Mouse (Mus musculus) C2C12 (cell line): ENCODE data around the gene Ube2ql1. TPM values are rescaled to one million over a fixed set of nuclear protein-coding genes. Genes with fewer than 3 reads are reported as not detected.

Experiments used
- H3K27me3 ChIP-seq: one replicate; pipeline ENCODE4 v1.6.1; 2011; ENCODE audit not compliant: control insufficient read depth, insufficient read depth, insufficient read length
- H3K36me3 ChIP-seq: one replicate; pipeline ENCODE4 v1.6.1; 2011; ENCODE audit not compliant: control insufficient read depth, insufficient read depth
- H3K4me3 ChIP-seq: one replicate; pipeline ENCODE4 v1.5.1; 2011; ENCODE audit warnings: mild to moderate bottlenecking, control low read depth; ENCODE audit not compliant: poor library complexity, insufficient read depth, severe bottlenecking
- H3K79me2 ChIP-seq: one replicate; pipeline ENCODE4 v1.6.1; 2011; ENCODE audit not compliant: control insufficient read depth, insufficient read depth
- H3K79me3 ChIP-seq: one replicate; pipeline ENCODE4 v1.6.1; 2011; ENCODE audit warnings: low read depth, control low read depth
- H3ac ChIP-seq: one replicate; pipeline ENCODE3; 2011; ENCODE audit warnings: low read depth; ENCODE audit not compliant: control insufficient read depth, insufficient read length
- CEBPB ChIP-seq: IDR thresholded peaks from one replicate; pipeline ENCODE4 v1.6.1; 2011; ENCODE audit warnings: low read depth, mild to moderate bottlenecking, control low read depth, moderate library complexity
- CTCF ChIP-seq: IDR thresholded peaks from one replicate; pipeline ENCODE4 v1.5.1; 2011; ENCODE audit not compliant: control insufficient read depth, insufficient read depth, insufficient read length
- FOSL1 ChIP-seq: IDR thresholded peaks from one replicate; pipeline ENCODE4 v1.8.0; 2011; ENCODE audit warnings: mild to moderate bottlenecking, low read length; ENCODE audit not compliant: poor library complexity, insufficient read depth, severe bottlenecking
- MAX ChIP-seq: IDR thresholded peaks from one replicate; pipeline ENCODE4 v1.6.1; 2011; ENCODE audit warnings: mild to moderate bottlenecking, control low read depth
- MYOD1 ChIP-seq: IDR thresholded peaks from one replicate; pipeline ENCODE4 v1.6.1; 2011; ENCODE audit warnings: low read depth; ENCODE audit not compliant: control insufficient read depth, insufficient read length
- MYOG ChIP-seq: IDR thresholded peaks from one replicate; pipeline ENCODE4 v1.6.1; 2011; ENCODE audit not compliant: control insufficient read depth, insufficient read length; ENCODE audit errors: extremely low read depth
- USF1 ChIP-seq: IDR thresholded peaks from one replicate; pipeline ENCODE4 v1.6.1; 2011; ENCODE audit warnings: low read depth, mild to moderate bottlenecking, control low read depth, moderate library complexity
- polyA plus RNA-seq: library from polyadenylated mRNA; unstranded; fragments of >200 nt; fragmentation: generic; extraction: Trizol; gene quantifications from one replicate; pipeline ENCODE4 v1.2.1, GENCODE M21; 2012; ENCODE audit warnings: missing spikeins

Ube2ql1 gene
- polyA plus RNA-seq, 1 experiment, result 0.13 TPM

DNA sequence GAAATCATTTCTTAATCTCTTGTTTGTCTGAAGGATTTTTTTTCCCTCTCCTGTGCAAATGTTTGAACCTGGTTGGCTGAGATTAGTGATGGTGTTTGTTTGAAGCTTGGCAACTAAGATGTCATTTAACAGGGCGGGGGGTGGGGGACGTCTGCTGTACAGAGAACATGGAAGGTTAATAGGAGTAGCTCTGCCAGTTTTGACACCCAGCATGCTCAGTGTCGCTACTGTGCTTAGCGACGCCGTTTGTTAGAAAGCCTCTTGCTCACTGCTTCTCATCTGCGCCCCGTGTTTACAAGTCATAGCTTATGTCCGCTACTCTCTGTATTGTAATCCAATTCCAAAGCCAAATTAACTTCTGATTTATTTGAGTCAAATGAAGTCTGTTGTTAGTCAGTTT, 25.0 kb upstream of the Ube2ql1 start:
- TF ChIP-seq USF1 (no peak), MYOD1 (no peak), MAX (no peak), CEBPB (no peak), MYOG (no peak), CTCF (no peak), FOSL1 (no peak)
- Histone ChIP-seq H3K36me3 (no peaks in the 10 kb centered on the region), H3ac (no peak overlapping the region), H3K79me3 (no peaks in the 10 kb centered on the region), H3K27me3 (no peaks in the 10 kb centered on the region), H3K79me2 (no peaks in the 10 kb centered on the region), H3K4me3 (no peak overlapping the region)

GRCm38 (mm10) chr13:69761393-69761792, 21.7 kb upstream of the Ube2ql1 start:
- Histone ChIP-seq H3K27me3 (no peaks in the 10 kb centered on the region), H3K4me3 (no peak overlapping the region), H3K79me3 (no peaks in the 10 kb centered on the region), H3K79me2 (no peaks in the 10 kb centered on the region), H3K36me3 (no peaks in the 10 kb centered on the region), H3ac (no peak overlapping the region)
- TF ChIP-seq FOSL1 (no peak), MYOD1 (no peak), MAX (no peak), USF1 (no peak)

- TF ChIP-seq FOSL1 (no peak), MAX (no peak), MYOG (no peak), CTCF (no peak), USF1 (no peak), CEBPB (no peak), MYOD1 (no peak)
- H3K4me3 ChIP-seq, result no peak overlapping the region
- no peaks in the 10 kb centered on the region for H3K27me3 ChIP-seq
- H3K79me3 ChIP-seq, result no peaks in the 10 kb centered on the region
- H3ac ChIP-seq, result no peak overlapping the region
- no peaks in the 10 kb centered on the region for H3K36me3 ChIP-seq
- no peaks in the 10 kb centered on the region for H3K79me2 ChIP-seq
Measured at GRCm38 (mm10) chr13:69758979-69759378, 19.3 kb upstream of the Ube2ql1 start.

DNA sequence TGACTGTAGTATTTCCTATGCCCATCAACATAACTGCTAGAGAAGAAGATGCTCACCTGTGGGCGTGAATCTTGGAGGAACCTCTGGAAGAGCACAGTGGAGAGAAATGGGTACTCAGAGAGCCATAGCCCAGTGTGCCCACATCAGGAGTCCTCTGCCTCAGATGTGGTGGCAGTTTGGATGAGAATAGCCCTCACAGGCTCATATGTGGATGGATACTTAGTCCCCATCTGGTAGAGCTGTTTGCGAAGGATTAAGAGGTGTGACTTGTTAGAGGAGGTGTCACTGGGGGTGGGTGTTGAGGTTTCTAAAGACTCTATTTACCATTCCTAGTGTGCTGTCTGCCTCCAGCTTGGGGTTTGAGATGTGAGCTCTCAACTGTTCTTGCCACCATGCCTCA, 13.2 kb upstream of the Ube2ql1 start:
- no peaks in the 10 kb centered on the region for H3K79me2 ChIP-seq
- H3K36me3 ChIP-seq, result no peaks in the 10 kb centered on the region
- no peaks in the 10 kb centered on the region for H3K79me3 ChIP-seq
- no peaks in the 10 kb centered on the region for H3K27me3 ChIP-seq
- no peak overlapping the region for H3K4me3 ChIP-seq
- no peak overlapping the region for H3ac ChIP-seq
- TF ChIP-seq MAX (no peak), CTCF (no peak), USF1 (no peak), CEBPB (no peak), MYOD1 (no peak), MYOG (no peak), FOSL1 (no peak)

DNA sequence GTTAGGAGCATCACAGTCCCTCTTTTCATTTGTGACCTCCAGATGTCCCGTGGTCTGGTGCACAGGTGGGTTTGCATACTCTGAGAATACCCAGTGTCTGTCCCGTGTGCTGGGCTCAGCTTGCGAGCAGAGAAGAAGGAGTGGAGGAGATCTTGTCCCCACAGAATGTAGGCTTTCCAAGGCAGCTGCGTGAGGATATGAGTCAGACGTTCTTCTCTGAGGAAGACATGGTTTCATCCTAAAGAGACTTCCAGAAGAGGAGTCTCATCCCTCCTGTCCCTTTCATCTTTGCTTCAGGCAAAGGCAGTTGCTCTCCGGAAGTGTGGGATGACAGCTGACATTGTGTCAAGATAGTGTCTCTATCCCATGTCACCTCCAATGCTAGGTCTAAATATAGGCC, 11.8 kb upstream of the Ube2ql1 start:
- Histone ChIP-seq H3K36me3 (no peaks in the 10 kb centered on the region), H3K79me2 (no peaks in the 10 kb centered on the region), H3K4me3 (no peak overlapping the region), H3ac (no peak overlapping the region), H3K79me3 (no peaks in the 10 kb centered on the region), H3K27me3 (no peaks in the 10 kb centered on the region)
- no peak for TF ChIP-seq MYOG
- TF ChIP-seq CTCF, result no peak
- TF ChIP-seq FOSL1, result no peak
- no peak for TF ChIP-seq CEBPB
- no peak for TF ChIP-seq MAX
- no peak for TF ChIP-seq USF1
- no peak for TF ChIP-seq MYOD1

- no peak overlapping the region for H3K4me3 ChIP-seq
- TF ChIP-seq FOSL1, result no peak
- no peak for TF ChIP-seq USF1
- no peak for TF ChIP-seq CTCF
- no peak for TF ChIP-seq MYOG
- no peak for TF ChIP-seq MYOD1
- no peak for TF ChIP-seq CEBPB
- no peak for TF ChIP-seq MAX
- no peaks in the 10 kb centered on the region for H3K36me3 ChIP-seq
Measured at GRCm38 (mm10) chr13:69748756-69749155, 9.1 kb upstream of the Ube2ql1 start.

More at GRCm38 (mm10) chr13:69748756-69749155, 9.1 kb upstream of the Ube2ql1 start:
- no peaks in the 10 kb centered on the region for H3K79me3 ChIP-seq
- no peaks in the 10 kb centered on the region for H3K27me3 ChIP-seq
- no peaks in the 10 kb centered on the region for H3K79me2 ChIP-seq
- no peak overlapping the region for H3ac ChIP-seq
